Mouse (Mus musculus) midbrain, embryonic 10.5 days (tissue): ENCODE measurements around the gene Gm20388. TPM values are rescaled to one million over a fixed set of nuclear protein-coding genes. Genes with fewer than 3 reads are reported as not detected.

Experiments used
- DNase-seq: peaks from one replicate; pipeline ENCODE4 v3.0.0-alpha.2; 2017; ENCODE audit warnings: low spot score
- H3K27ac ChIP-seq: fragments of 300-500 bp; sonication (generic); replicated peaks from 2 replicates; pipeline ENCODE4 v1.5.1; 2016; ENCODE audit warnings: mild to moderate bottlenecking
- H3K27me3 ChIP-seq: fragments of 300-500 bp; sonication (generic); 2 replicates; pipeline ENCODE4 v1.6.1; 2016; ENCODE audit warnings: low read depth, mild to moderate bottlenecking; ENCODE audit not compliant: poor library complexity, severe bottlenecking
- H3K36me3 ChIP-seq: fragments of 300-500 bp; sonication (generic); 2 replicates; pipeline ENCODE4 v1.6.1; 2016; ENCODE audit warnings: mild to moderate bottlenecking, moderate library complexity
- H3K4me1 ChIP-seq: fragments of 300-500 bp; sonication (generic); 2 replicates; pipeline ENCODE4 v1.6.1; 2016
- H3K4me3 ChIP-seq: fragments of 300-500 bp; sonication (generic); 2 replicates; pipeline ENCODE4 v1.5.1; 2016; ENCODE audit warnings: mild to moderate bottlenecking, moderate library complexity
- H3K9me3 ChIP-seq: fragments of 300-500 bp; sonication (generic); replicated peaks from 2 replicates; pipeline ENCODE4 v1.6.1; 2016; ENCODE audit warnings: mild to moderate bottlenecking
- WGBS: fragments of 180-500 bp; shearing (Covaris S2); methylation state at CpG from one replicate; pipeline ENCODE4 v1.1.7; 2016; 5-methylcytosine and 5-hydroxymethylcytosine counted together
- polyA plus RNA-seq: library from polyadenylated mRNA; unstranded; fragments of >200 nt; fragmentation: Nextera tagmentation; extraction: Ambion mirVana; gene quantifications from 2 replicates; pipeline ENCODE4 v1.2.1, GENCODE M21; 2016

Gm20388 gene
- polyA plus RNA-seq, 1 experiment from 2014 or later: 7.1 TPM

GRCm38 (mm10) chr8:123331301-123331700 is 3420.7 kb downstream of the Gm20388 start:
- Histone ChIP-seq H3K9me3 (no peaks in the 10 kb centered on the region), H3K27me3 (peaks cover 26% of the 10 kb centered on the region), H3K4me3 (no peak overlapping the region), H3K36me3 (no peaks in the 10 kb centered on the region), H3K27ac (no peak overlapping the region), H3K4me1 (peaks cover 33% of the 10 kb centered on the region)
- 84% methylated on average over 2 of the region's 2 CpGs for WGBS
- no peak for DNase-seq

- H3K27ac ChIP-seq: peak overlapping the region; percentile 89
- no peaks in the 10 kb centered on the region for H3K36me3 ChIP-seq
- peak overlapping the region; percentile 92 for H3K4me3 ChIP-seq
- peaks cover 33% of the 10 kb centered on the region for H3K4me1 ChIP-seq
- 44% methylated on average over 8 of the region's 8 CpGs for WGBS
- peaks cover 26% of the 10 kb centered on the region for H3K27me3 ChIP-seq
- no peaks in the 10 kb centered on the region for H3K9me3 ChIP-seq
- no peak for DNase-seq
Observed at GRCm38 (mm10) chr8:123331810-123332209, 3421.2 kb downstream of the Gm20388 start.

- Histone ChIP-seq H3K27ac (peak within 1 kb of the TSS; percentile 89), H3K27me3 (peaks cover 26% of the 10 kb centered on the region), H3K36me3 (no peaks in the 10 kb centered on the region), H3K9me3 (no peaks in the 10 kb centered on the region), H3K4me3 (peak within 1 kb of the TSS; percentile 92), H3K4me1 (peaks cover 33% of the 10 kb centered on the region)
- DNase-seq: peak; percentile 87
- under 1% methylated on average over 85 of the region's 85 CpGs for WGBS
Observed at GRCm38 (mm10) chr8:123332262-123333090, 3421.8 kb downstream of the Gm20388 start, which contains the start of gene Spire2. Gene Spire2, plus strand, starts transcription at chr8:123332713.

GRCm38 (mm10) chr8:123333091-123333587 is 3422.5 kb downstream of the Gm20388 start:
- Histone ChIP-seq H3K27me3 (peaks cover 26% of the 10 kb centered on the region), H3K9me3 (no peaks in the 10 kb centered on the region), H3K4me3 (peak overlapping the region; percentile 92), H3K36me3 (no peaks in the 10 kb centered on the region), H3K4me1 (peaks cover 33% of the 10 kb centered on the region), H3K27ac (peak overlapping the region; percentile 89)
- DNase-seq: peak; percentile 38
- under 1% methylated on average over 21 of the region's 21 CpGs for WGBS

DNA sequence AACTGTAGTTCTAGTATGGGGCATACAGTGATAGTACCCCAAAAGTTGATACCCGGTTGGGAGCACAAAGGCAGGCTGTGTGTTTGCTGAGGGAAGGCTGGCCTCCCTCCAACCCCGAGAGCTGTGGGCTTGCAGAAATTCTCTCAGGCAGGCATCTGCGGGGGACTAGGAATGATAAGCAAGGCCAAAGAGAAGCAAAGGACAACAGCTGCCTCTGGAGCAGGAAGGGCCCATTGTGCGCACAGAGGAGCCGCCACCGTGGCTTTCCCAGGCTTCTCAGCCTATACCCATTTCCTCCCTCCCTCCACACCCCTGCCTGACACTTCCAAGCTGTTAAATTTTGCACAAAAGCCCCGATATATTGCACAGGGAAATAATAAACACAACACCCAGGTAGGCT is 3423.2 kb downstream of the Gm20388 start:
- 1% methylated on average over 7 of the region's 7 CpGs for WGBS
- Histone ChIP-seq H3K36me3 (no peaks in the 10 kb centered on the region), H3K4me3 (peak overlapping the region; percentile 92), H3K4me1 (peaks cover 33% of the 10 kb centered on the region), H3K27me3 (peaks cover 26% of the 10 kb centered on the region), H3K9me3 (no peaks in the 10 kb centered on the region), H3K27ac (peak overlapping the region; percentile 68)
- peak; percentile 27 for DNase-seq

DNA sequence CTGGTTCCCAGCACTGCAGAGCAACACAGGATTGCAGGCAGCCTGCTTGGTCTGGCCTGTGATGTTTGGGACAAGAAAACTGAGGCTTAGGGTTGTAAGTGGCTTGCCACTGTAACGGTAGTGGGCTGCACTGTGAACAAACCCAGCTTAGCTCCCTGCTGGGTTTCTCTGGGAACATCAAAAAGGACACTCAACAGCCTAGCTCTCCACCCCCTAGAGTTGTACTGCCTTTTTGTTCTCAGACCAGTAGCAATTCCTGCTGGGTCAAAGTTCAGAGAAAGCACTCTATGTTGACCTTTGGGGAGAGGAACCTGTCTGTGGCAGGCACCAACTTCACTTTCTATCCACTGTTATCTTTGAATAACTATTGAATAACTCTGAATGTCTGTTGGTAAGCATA is 3423.8 kb downstream of the Gm20388 start:
- Histone ChIP-seq H3K27me3 (peaks cover 26% of the 10 kb centered on the region), H3K36me3 (peaks cover 2% of the 10 kb centered on the region; the same call in 1 of the 2 replicates), H3K4me1 (peaks cover 33% of the 10 kb centered on the region), H3K27ac (peak overlapping the region; percentile 68), H3K9me3 (no peaks in the 10 kb centered on the region), H3K4me3 (peak overlapping the region; percentile 92)
- WGBS: 0% methylated on average over 1 of the region's 1 CpGs
- DNase-seq: no peak

- H3K27ac ChIP-seq: no peak overlapping the region
- H3K27me3 ChIP-seq: peaks cover 19% of the 10 kb centered on the region
- H3K4me3 ChIP-seq: no peak overlapping the region
- peaks cover 22% of the 10 kb centered on the region for H3K4me1 ChIP-seq
- WGBS: 92% methylated on average over 3 of the region's 3 CpGs
- H3K36me3 ChIP-seq: peaks cover 9% of the 10 kb centered on the region
- no peak for DNase-seq
- no peaks in the 10 kb centered on the region; the same call in 1 of the 2 replicates for H3K9me3 ChIP-seq
Observed at GRCm38 (mm10) chr8:123337475-123337874, 3426.8 kb downstream of the Gm20388 start.

DNA sequence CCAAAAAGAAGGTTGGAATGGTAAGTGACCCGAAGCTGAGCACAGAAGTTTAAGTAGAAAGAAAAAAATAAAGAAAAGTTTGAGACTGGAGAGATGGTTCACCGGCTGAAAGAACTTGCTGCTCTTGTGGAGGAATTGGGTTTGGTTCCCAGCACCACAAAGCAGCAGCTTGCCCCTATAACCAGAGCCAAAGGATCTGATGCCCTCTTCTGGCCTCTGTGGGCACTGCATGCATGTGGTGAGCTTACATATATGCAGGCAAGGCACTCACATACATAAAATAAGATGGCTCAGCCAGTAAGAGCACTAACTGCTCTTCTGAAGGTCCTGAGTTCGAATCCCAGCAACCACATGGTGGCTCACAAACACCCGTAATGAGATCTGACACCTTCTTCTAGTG is 3429.4 kb downstream of the Gm20388 start:
- H3K4me1 ChIP-seq: no peaks in the 10 kb centered on the region
- no peaks in the 10 kb centered on the region for H3K27me3 ChIP-seq
- H3K4me3 ChIP-seq: no peak overlapping the region
- no peak for DNase-seq
- H3K36me3 ChIP-seq: peaks cover 9% of the 10 kb centered on the region
- H3K27ac ChIP-seq: no peak overlapping the region
- 92% methylated on average over 4 of the region's 4 CpGs for WGBS
- no peaks in the 10 kb centered on the region; the same call in 1 of the 2 replicates for H3K9me3 ChIP-seq

DNA sequence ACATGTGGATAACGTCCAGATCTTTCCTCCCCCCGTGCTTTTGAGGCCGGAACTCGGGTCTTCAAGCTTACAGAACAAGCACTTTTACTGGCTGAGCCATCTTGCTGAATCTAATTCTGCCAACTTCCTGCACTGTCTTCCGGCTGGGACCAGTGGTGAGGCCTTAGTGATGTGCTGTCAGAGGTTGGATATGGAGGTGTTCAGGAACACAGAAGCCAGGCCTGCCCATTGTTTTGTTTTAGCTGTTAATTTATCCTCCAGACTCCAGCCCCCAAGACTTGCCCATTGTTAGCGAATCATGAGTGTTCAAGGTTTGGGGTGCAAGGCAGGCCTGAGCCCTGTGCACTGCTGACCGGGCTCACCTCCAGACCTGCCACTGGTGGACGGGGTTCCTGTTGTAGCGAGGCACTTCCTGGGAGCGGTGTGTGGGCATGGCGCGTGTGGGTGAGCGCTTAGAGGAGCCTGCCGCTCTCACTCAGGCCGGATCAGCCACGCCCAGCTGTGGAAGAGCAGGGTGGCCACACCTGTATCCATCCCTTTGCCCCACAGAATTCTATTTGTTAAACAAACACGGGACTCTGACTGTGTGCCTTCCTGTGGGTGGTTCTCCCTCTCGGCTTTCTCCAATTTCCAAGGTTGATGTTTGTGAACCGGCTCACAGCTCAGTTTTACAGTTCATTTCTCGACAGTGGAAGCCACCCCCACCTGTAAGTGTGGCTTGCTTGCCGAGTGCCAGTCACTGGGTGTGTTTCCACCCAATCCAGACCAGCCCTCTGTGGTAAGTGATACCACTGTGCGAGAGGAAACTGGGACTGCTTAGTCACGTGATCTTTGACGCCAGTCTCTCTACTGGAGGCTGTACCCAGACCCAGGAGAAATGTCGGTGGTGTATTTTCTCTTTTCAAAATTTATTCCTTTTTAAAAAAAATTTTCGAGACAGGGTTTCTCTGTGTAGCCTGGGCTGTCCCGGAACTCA is 3430.7 kb downstream of the Gm20388 start:
- Histone ChIP-seq H3K36me3 (peaks cover 9% of the 10 kb centered on the region), H3K27ac (no peak overlapping the region), H3K4me3 (no peak overlapping the region), H3K27me3 (no peaks in the 10 kb centered on the region), H3K4me1 (no peaks in the 10 kb centered on the region), H3K9me3 (no peaks in the 10 kb centered on the region; the same call in 1 of the 2 replicates)
- DNase-seq: no peak
- 90% methylated on average over 27 of the region's 27 CpGs for WGBS

DNA sequence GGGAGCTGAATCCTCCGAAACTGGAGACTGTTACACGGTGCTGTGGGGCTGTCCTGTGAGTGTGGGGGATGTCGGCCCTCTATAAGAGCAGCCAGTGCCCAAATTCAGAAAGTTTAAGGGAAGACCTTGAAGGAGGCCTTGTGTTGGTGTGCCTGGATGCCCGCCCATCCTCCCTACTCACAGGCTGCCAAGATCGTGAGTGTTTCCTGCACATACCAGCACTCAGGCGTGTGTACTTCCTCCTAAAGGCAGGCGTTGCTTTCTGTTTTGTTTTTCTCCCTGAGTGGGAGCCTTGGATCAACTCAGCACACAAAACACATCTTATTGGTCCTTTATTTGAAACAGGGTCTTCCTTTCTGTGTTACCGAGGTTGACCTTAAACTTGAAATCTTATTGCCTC is 3431.6 kb downstream of the Gm20388 start:
- no peak overlapping the region for H3K4me3 ChIP-seq
- H3K27ac ChIP-seq: no peak overlapping the region
- WGBS: 90% methylated on average over 8 of the region's 8 CpGs
- H3K36me3 ChIP-seq: peaks cover 9% of the 10 kb centered on the region
- H3K9me3 ChIP-seq: no peaks in the 10 kb centered on the region; the same call in 1 of the 2 replicates
- H3K4me1 ChIP-seq: no peaks in the 10 kb centered on the region
- no peak for DNase-seq
- H3K27me3 ChIP-seq: no peaks in the 10 kb centered on the region

- no peak for DNase-seq
- no peaks in the 10 kb centered on the region; the same call in 1 of the 2 replicates for H3K9me3 ChIP-seq
- H3K4me3 ChIP-seq: no peak overlapping the region
- H3K27ac ChIP-seq: no peak overlapping the region
- no peaks in the 10 kb centered on the region for H3K4me1 ChIP-seq
- peaks cover 13% of the 10 kb centered on the region for H3K36me3 ChIP-seq
- WGBS: 85% methylated on average over 7 of the region's 7 CpGs
- H3K27me3 ChIP-seq: no peaks in the 10 kb centered on the region
Observed at GRCm38 (mm10) chr8:123342911-123343310, 3432.3 kb downstream of the Gm20388 start.

DNA sequence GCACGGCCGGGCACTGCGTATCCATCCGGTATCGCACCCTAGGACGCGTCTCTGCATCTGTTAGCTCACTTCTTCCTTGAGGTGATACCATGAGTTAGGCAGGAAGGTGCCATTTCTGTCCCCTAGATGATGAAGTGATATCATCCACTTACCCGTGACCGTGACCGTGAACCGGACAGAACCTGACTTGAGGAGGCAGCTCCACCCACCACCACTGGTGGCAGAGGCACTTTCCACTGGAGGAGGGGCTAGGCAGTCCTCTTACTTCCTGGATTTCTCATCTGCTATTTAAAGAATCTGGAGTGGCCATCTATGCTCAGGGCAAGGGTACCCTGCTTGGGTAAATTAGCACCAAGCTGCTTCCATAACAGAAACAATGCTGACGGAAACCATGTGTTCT is 3432.8 kb downstream of the Gm20388 start:
- DNase-seq: no peak
- no peaks in the 10 kb centered on the region; the same call in 1 of the 2 replicates for H3K9me3 ChIP-seq
- no peaks in the 10 kb centered on the region for H3K27me3 ChIP-seq
- H3K27ac ChIP-seq: no peak overlapping the region
- WGBS: 92% methylated on average over 12 of the region's 12 CpGs
- no peaks in the 10 kb centered on the region for H3K4me1 ChIP-seq
- peaks cover 17% of the 10 kb centered on the region for H3K36me3 ChIP-seq
- no peak overlapping the region for H3K4me3 ChIP-seq
